Mouse (Mus musculus) midbrain, postnatal 0 days (tissue): ENCODE measurements at regions not wholly inside any gene's neighbourhood (a gene's known extent, or its start where the extent isn't known, plus 50 kb on each side); places are given as distances from the start of the nearest gene placed in this dataset.

Experiments
- ATAC-seq: fragments of 200-750 bp; cut with Nextera tagmentation; 2 replicates; pipeline ENCODE4 v1.8.0; 2017; ENCODE audit warnings: moderate number of reproducible peaks, mild to moderate bottlenecking, moderate TSS enrichment, moderate library complexity; ENCODE audit not compliant: low FRiP score
- DNase-seq: peaks from one replicate; pipeline ENCODE4 v3.0.0-alpha.2; 2015; ENCODE audit warnings: low spot score
- H3K27ac ChIP-seq: fragments of 300-500 bp; sonication (generic); 2 replicates; pipeline ENCODE4 v1.5.1; 2014; ENCODE audit warnings: low read depth, mild to moderate bottlenecking, low read length, mixed read lengths
- H3K27me3 ChIP-seq: fragments of 300-500 bp; sonication (generic); 2 replicates; pipeline ENCODE4 v1.6.1; 2014; ENCODE audit warnings: low read length, control low read depth, mixed read lengths; ENCODE audit not compliant: insufficient read depth
- H3K36me3 ChIP-seq: fragments of 300-500 bp; sonication (generic); 2 replicates; pipeline ENCODE4 v1.6.1; 2014; ENCODE audit warnings: low read length, control low read depth, mixed read lengths; ENCODE audit not compliant: insufficient read depth
- H3K4me1 ChIP-seq: fragments of 300-500 bp; sonication (generic); 2 replicates; pipeline ENCODE4 v1.6.1; 2014; ENCODE audit warnings: mild to moderate bottlenecking, control low read depth, antibody characterized with exemption, low read length, mixed read lengths; ENCODE audit not compliant: insufficient read depth
- H3K4me2 ChIP-seq: fragments of 300-500 bp; sonication (generic); 2 replicates; pipeline ENCODE4 v1.6.1; 2014; ENCODE audit warnings: low read depth, mild to moderate bottlenecking, low read length, mixed read lengths; ENCODE audit not compliant: poor library complexity, severe bottlenecking
- H3K4me3 ChIP-seq: fragments of 300-500 bp; sonication (generic); 2 replicates; pipeline ENCODE4 v1.5.1; 2014; ENCODE audit warnings: low read depth, mild to moderate bottlenecking, low read length, moderate library complexity
- H3K9ac ChIP-seq: fragments of 300-500 bp; sonication (generic); replicated peaks from 2 replicates; pipeline ENCODE4 v1.6.1; 2014; ENCODE audit warnings: mild to moderate bottlenecking, low read length, moderate library complexity, mixed read lengths; ENCODE audit not compliant: poor library complexity, severe bottlenecking
- H3K9me3 ChIP-seq: fragments of 300-500 bp; sonication (generic); 2 replicates; pipeline ENCODE4 v1.6.1; 2016; ENCODE audit warnings: low read length, control low read depth
- CTCF ChIP-seq: IDR thresholded peaks from 2 replicates; pipeline ENCODE4 v1.5.1; 2016; ENCODE audit warnings: antibody characterized with exemption, mild to moderate bottlenecking
- WGBS: fragments of 180-500 bp; shearing (Covaris S2); extraction: QIAGEN DNeasy Blood & Tissue Kit; methylation state at CpG from one replicate; pipeline ENCODE4 v1.1.7; 2014; 5-methylcytosine and 5-hydroxymethylcytosine counted together

GRCm38 (mm10) chr10:118758825-118759471, 111.1 kb downstream of the Dyrk2 start:
- H3K4me2 ChIP-seq, result no peak overlapping the region
- no peak; the same call in 1 of the 2 replicates for ATAC-seq

GRCm38 (mm10) chr10:118760441-118760840, 109.6 kb downstream of the Dyrk2 start:
- no peaks in the 10 kb centered on the region for H3K36me3 ChIP-seq
- H3K4me3 ChIP-seq, result no peak overlapping the region
- H3K27me3 ChIP-seq, result no peaks in the 10 kb centered on the region
- no peak overlapping the region for H3K27ac ChIP-seq
- 33% methylated on average over 8 of the region's 8 CpGs for WGBS
- TF ChIP-seq CTCF, result no peak
- H3K4me2 ChIP-seq, result no peak overlapping the region
- no peak overlapping the region for H3K9ac ChIP-seq
- ATAC-seq (no peak), DNase-seq (no peak)
- no peaks in the 10 kb centered on the region for H3K9me3 ChIP-seq
- no peaks in the 10 kb centered on the region for H3K4me1 ChIP-seq

More at GRCm38 (mm10) chr10:118758825-118759471, 111.1 kb downstream of the Dyrk2 start:
- H3K4me3 ChIP-seq, result no peak overlapping the region
- peak; percentile 64 for DNase-seq
- H3K4me1 ChIP-seq, result no peaks in the 10 kb centered on the region
- H3K27ac ChIP-seq, result no peak overlapping the region
- no peak for TF ChIP-seq CTCF
- no peaks in the 10 kb centered on the region for H3K36me3 ChIP-seq
- no peaks in the 10 kb centered on the region for H3K9me3 ChIP-seq
- no peak overlapping the region for H3K9ac ChIP-seq
- H3K27me3 ChIP-seq, result no peaks in the 10 kb centered on the region
- WGBS, result 73% methylated on average over 18 of the region's 18 CpGs

GRCm38 (mm10) chr10:118761101-118761868, 108.7 kb downstream of the Dyrk2 start:
- ATAC-seq (no peak), DNase-seq (no peak)
- Histone ChIP-seq H3K9ac (no peak overlapping the region), H3K4me3 (no peak overlapping the region), H3K4me1 (no peaks in the 10 kb centered on the region), H3K36me3 (no peaks in the 10 kb centered on the region), H3K9me3 (no peaks in the 10 kb centered on the region), H3K4me2 (no peak overlapping the region), H3K27me3 (no peaks in the 10 kb centered on the region), H3K27ac (no peak overlapping the region)
- TF ChIP-seq CTCF, result no peak
- WGBS, result 82% methylated on average over 10 of the region's 10 CpGs

- Histone ChIP-seq H3K4me3 (no peak overlapping the region), H3K27ac (no peak overlapping the region), H3K9ac (no peak overlapping the region), H3K36me3 (no peaks in the 10 kb centered on the region), H3K27me3 (no peaks in the 10 kb centered on the region), H3K9me3 (no peaks in the 10 kb centered on the region), H3K4me2 (no peak overlapping the region), H3K4me1 (no peaks in the 10 kb centered on the region)
- 93% methylated on average over 9 of the region's 9 CpGs for WGBS
- ATAC-seq (no peak), DNase-seq (no peak)
- no peak for TF ChIP-seq CTCF
Observed at GRCm38 (mm10) chr10:118765051-118765450, 105.0 kb downstream of the Dyrk2 start.

- H3K4me3 ChIP-seq, result no peak overlapping the region
- H3K9me3 ChIP-seq, result no peaks in the 10 kb centered on the region
- no peak for TF ChIP-seq CTCF
- H3K36me3 ChIP-seq, result no peaks in the 10 kb centered on the region
- no peaks in the 10 kb centered on the region for H3K27me3 ChIP-seq
- DNase-seq (no peak), ATAC-seq (no peak)
- no peak overlapping the region for H3K27ac ChIP-seq
- no peak overlapping the region for H3K4me2 ChIP-seq
- 73% methylated on average over 14 of the region's 14 CpGs for WGBS
- H3K9ac ChIP-seq, result no peak overlapping the region
- H3K4me1 ChIP-seq, result no peaks in the 10 kb centered on the region
Observed at GRCm38 (mm10) chr10:118765544-118766441, 104.2 kb downstream of the Dyrk2 start.
